Mouse (Mus musculus) cerebellum, adult 11-12 months (tissue): Measurements from ENCODE around the gene Furin.
"Not testable (repeated sequence)": the region's sequence is repeated elsewhere in the genome, so short reads cannot be mapped to it uniquely, and the experiment has no call there.

Experiments used
- DNase-seq: peaks from one replicate; pipeline ENCODE4 v3.0.0; 2022

Furin gene

GRCm38 (mm10) chr7:80400571-80400970 is 4.7 kb downstream of the Furin start:
- no peak for DNase-seq

- DNase-seq, result peak; percentile 86
These were observed 5.1 kb downstream of the Furin start for GRCm38 (mm10) chr7:80400099-80400498.

GRCm38 (mm10) chr7:80398654-80399444 is 6.4 kb downstream of the Furin start:
- no peak for DNase-seq

- no peak for DNase-seq
These were observed 7.2 kb downstream of the Furin start for GRCm38 (mm10) chr7:80397986-80398385.

GRCm38 (mm10) chr7:80396427-80396826 is 8.8 kb downstream of the Furin start:
- not testable (repeated sequence) for DNase-seq

GRCm38 (mm10) chr7:80394600-80394999 is 10.6 kb downstream of the Furin start:
- DNase-seq, result no peak

- DNase-seq, result peak; percentile 10
These were observed 13.1 kb downstream of the Furin start for GRCm38 (mm10) chr7:80392119-80392518.

- DNase-seq, result peak; percentile 22
These were observed 17.3 kb downstream of the Furin start, which contains the start of gene Fes for GRCm38 (mm10) chr7:80387633-80388543. TSS of gene Fes (minus strand) at chr7:80387946.

- DNase-seq, result no peak
These were observed 18.1 kb downstream of the Furin start for GRCm38 (mm10) chr7:80387033-80387632.

- peak; percentile 74 for DNase-seq
These were observed 18.9 kb downstream of the Furin start for GRCm38 (mm10) chr7:80386235-80386930.

- DNase-seq, result no peak
These were observed 22.3 kb downstream of the Furin start for GRCm38 (mm10) chr7:80382919-80383318.

GRCm38 (mm10) chr7:80379531-80379930 is 25.7 kb downstream of the Furin start:
- no peak for DNase-seq

GRCm38 (mm10) chr7:80377471-80377870 is 27.8 kb downstream of the Furin start:
- DNase-seq, result peak; percentile 74

GRCm38 (mm10) chr7:80376192-80376591 is 29.0 kb downstream of the Furin start:
- DNase-seq, result no peak

- no peak for DNase-seq
These were observed 29.7 kb downstream of the Furin start for GRCm38 (mm10) chr7:80375376-80376039.

- DNase-seq, result no peak
These were observed 30.5 kb downstream of the Furin start for GRCm38 (mm10) chr7:80374733-80375132.

- DNase-seq, result no peak
These were observed 31.0 kb downstream of the Furin start for GRCm38 (mm10) chr7:80374280-80374679.

- no peak for DNase-seq
These were observed 31.4 kb downstream of the Furin start for GRCm38 (mm10) chr7:80373850-80374249.

GRCm38 (mm10) chr7:80373352-80373751 is 31.9 kb downstream of the Furin start:
- no peak for DNase-seq

GRCm38 (mm10) chr7:80372667-80373066 is 32.6 kb downstream of the Furin start:
- DNase-seq, result no peak

- DNase-seq, result no peak
These were observed 33.1 kb downstream of the Furin start for GRCm38 (mm10) chr7:80372166-80372565.
